Mouse (Mus musculus) small intestine, adult 2 months (tissue): ENCODE data around the gene Vps8. TPM values are rescaled to one million over a fixed set of nuclear protein-coding genes. Genes with fewer than 3 reads are reported as not detected.

ENCODE experiments used
- H3K27ac ChIP-seq: fragments of 200-500 bp; 2 replicates; pipeline ENCODE4 v1.5.1; 2012; ENCODE audit warnings: low read depth, low read length, control low read depth, inconsistent platforms; ENCODE audit not compliant: insufficient read depth
- H3K27me3 ChIP-seq: fragments of 200-500 bp; 2 replicates; pipeline ENCODE4 v1.6.1; 2012; ENCODE audit warnings: mild to moderate bottlenecking, moderate library complexity, low read length, inconsistent platforms; ENCODE audit not compliant: control insufficient read depth, insufficient read depth
- H3K36me3 ChIP-seq: fragments of 200-500 bp; 2 replicates; pipeline ENCODE4 v1.6.1; 2012; ENCODE audit warnings: mild to moderate bottlenecking, low read length, control low read depth, inconsistent platforms; ENCODE audit not compliant: control insufficient read depth, insufficient read depth
- H3K4me1 ChIP-seq: fragments of 200-500 bp; 2 replicates; pipeline ENCODE4 v1.6.1; 2012; ENCODE audit warnings: low read length, inconsistent platforms, mixed read lengths; ENCODE audit not compliant: control insufficient read depth, insufficient read depth, insufficient read length
- H3K4me3 ChIP-seq: fragments of 200-500 bp; 2 replicates; pipeline ENCODE4 v1.5.1; 2012; ENCODE audit warnings: low read depth, mild to moderate bottlenecking, control low read depth, inconsistent platforms, low read length, moderate library complexity
- CTCF ChIP-seq: fragments of 200-500 bp; IDR thresholded peaks from 2 replicates; pipeline ENCODE4 v1.5.1; 2012; ENCODE audit warnings: low read depth, mild to moderate bottlenecking, control low read depth, inconsistent platforms, low read length, moderate library complexity, mixed read lengths; ENCODE audit not compliant: insufficient replicate concordance, insufficient read length; ENCODE audit errors: extremely low read depth
- POLR2A ChIP-seq: fragments of 200-500 bp; IDR thresholded peaks from 2 replicates; pipeline ENCODE4 v1.6.1; 2012; ENCODE audit warnings: low read depth, mild to moderate bottlenecking, control low read depth, inconsistent platforms, low read length, moderate library complexity
- WGBS: fragments of 180-500 bp; shearing (Covaris S2); methylation state at CpG from one replicate; pipeline ENCODE4 v1.1.7; 2018; 5-methylcytosine and 5-hydroxymethylcytosine counted together
- polyA plus RNA-seq: library from polyadenylated mRNA; depleted of rRNA; stranded (reverse); fragments of >200 nt; gene quantifications from 2 replicates; pipeline ENCODE4 v1.2.3, GENCODE M21; 2012

The Vps8 gene
- polyA plus RNA-seq, 1 experiment: 8.8 TPM

- Histone ChIP-seq H3K4me3 (no peak overlapping the region), H3K27me3 (no peaks in the 10 kb centered on the region), H3K36me3 (no peaks in the 10 kb centered on the region), H3K27ac (no peak overlapping the region), H3K4me1 (no peaks in the 10 kb centered on the region)
- TF ChIP-seq CTCF: no peak
- no peak for TF ChIP-seq POLR2A
- 52% methylated on average over 8 of the region's 8 CpGs for WGBS
Measured at GRCm38 (mm10) chr16:21607021-21607650, 184.2 kb downstream of the Vps8 start.

DNA sequence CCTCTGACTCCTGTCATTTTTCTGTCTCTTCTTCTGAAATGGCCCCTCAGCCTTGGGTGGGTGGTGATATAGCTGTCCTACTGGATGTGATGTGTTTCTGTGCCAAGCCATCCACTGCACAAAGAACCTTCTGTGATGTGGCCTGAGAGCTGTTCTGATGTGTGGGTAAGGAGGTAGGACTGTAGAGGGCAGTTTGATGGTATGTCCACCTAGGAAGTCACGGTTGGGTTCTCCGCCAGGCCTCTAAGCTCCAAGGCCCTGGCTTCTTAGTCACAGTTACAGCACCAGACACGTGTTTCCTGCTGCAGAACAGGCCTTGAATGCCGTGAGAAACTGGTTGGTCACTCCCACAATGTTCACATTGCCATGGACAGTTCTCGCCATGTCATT lies 184.7 kb downstream of the Vps8 start:
- Histone ChIP-seq H3K4me1 (no peaks in the 10 kb centered on the region), H3K36me3 (no peaks in the 10 kb centered on the region), H3K4me3 (no peak overlapping the region), H3K27ac (no peak overlapping the region), H3K27me3 (no peaks in the 10 kb centered on the region)
- 74% methylated on average over 5 of the region's 5 CpGs for WGBS
- TF ChIP-seq POLR2A: no peak
- no peak for TF ChIP-seq CTCF

DNA sequence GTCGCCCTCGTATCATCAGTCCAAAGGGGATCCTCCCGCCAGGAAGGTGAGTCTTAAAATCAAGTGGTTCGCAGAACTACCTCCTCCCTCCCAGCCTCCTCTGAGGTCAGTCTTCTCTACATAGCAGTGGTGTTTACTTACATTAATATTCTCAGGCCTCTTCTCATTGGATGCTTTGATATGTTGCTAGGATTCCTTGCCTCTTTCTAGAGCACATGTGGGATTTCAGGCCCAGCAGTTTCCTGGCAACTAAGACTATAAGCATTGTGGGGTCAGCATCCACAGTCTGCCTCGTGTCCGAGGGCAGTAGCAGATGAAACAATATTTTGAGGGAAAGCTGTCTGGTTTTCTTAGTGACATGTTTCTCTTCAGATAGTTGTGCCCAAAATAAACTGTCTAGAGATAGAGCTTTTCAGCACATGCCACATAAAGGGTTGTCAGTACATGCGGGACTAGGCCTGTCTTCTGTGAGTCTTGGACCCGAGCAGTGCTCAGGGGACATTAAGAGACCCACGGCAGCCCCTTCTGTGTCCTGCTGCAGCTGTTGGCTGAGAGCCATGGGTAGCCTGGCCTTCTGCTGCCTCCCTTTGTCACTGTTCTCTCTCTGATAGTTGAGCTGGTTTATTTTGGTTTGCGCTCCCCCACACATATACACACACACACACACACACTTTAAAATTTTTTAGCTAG lies 185.4 kb downstream of the Vps8 start:
- no peaks in the 10 kb centered on the region for H3K4me1 ChIP-seq
- H3K36me3 ChIP-seq: no peaks in the 10 kb centered on the region
- H3K27me3 ChIP-seq: no peaks in the 10 kb centered on the region
- no peak overlapping the region for H3K4me3 ChIP-seq
- H3K27ac ChIP-seq: no peak overlapping the region
- 85% methylated on average over 10 of the region's 10 CpGs for WGBS
- TF ChIP-seq POLR2A (no peak), CTCF (no peak)

DNA sequence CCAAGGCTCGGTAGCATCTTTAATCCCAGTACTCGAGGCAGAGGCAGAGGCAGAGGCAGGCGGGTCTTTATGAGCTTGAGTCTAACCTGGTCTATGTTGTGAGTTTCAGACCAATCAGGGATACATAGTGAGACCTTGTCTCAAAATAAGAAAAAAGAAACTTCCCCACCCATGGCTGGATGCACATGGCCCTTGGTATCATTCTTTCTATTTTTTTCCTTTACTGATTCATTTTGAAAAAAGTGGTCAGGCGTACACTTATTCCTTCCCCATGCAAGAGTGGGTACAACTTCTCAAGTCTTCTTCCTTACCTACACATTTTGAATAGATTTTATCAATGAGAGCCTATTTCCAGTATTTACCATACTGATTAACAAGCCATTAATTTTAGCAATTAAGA lies 187.6 kb downstream of the Vps8 start:
- 91% methylated on average over 4 of the region's 4 CpGs for WGBS
- TF ChIP-seq POLR2A (no peak), CTCF (no peak)
- no peak overlapping the region for H3K27ac ChIP-seq
- no peaks in the 10 kb centered on the region for H3K36me3 ChIP-seq
- H3K27me3 ChIP-seq: no peaks in the 10 kb centered on the region
- H3K4me3 ChIP-seq: no peak overlapping the region
- H3K4me1 ChIP-seq: no peaks in the 10 kb centered on the region

- peak; percentile 65; the same call in 1 of the 2 replicates for TF ChIP-seq CTCF
- TF ChIP-seq POLR2A: no peak
- H3K27me3 ChIP-seq: no peaks in the 10 kb centered on the region
- no peaks in the 10 kb centered on the region for H3K4me1 ChIP-seq
- no peaks in the 10 kb centered on the region for H3K36me3 ChIP-seq
- H3K27ac ChIP-seq: no peak overlapping the region
- no peak overlapping the region for H3K4me3 ChIP-seq
- WGBS: 64% methylated on average over 7 of the region's 7 CpGs
Measured at GRCm38 (mm10) chr16:21615802-21616201, 192.9 kb downstream of the Vps8 start.

DNA sequence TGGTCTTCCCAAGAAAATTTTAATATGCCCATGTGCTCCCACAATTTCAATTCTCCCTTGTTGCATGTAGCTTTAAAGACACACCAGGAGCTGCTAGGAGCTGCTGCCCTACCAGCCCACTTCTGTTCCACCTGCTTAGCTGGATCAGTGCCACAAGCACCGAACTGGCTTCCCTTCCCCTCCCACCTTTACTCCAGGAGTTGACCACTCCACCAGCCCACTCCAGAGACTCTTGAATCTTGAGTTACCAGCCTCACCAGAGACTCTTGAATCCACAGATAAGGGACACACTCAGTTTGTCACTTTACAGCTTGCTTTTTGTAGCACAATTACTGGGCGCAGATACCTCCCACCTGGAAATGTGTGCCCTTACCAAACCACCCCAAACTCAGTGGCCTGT lies 197.7 kb downstream of the Vps8 start:
- H3K4me3 ChIP-seq: no peak overlapping the region
- TF ChIP-seq POLR2A (no peak), CTCF (no peak)
- H3K4me1 ChIP-seq: no peaks in the 10 kb centered on the region
- no peaks in the 10 kb centered on the region for H3K27me3 ChIP-seq
- WGBS: 59% methylated on average over 2 of the region's 2 CpGs
- H3K27ac ChIP-seq: no peak overlapping the region
- no peaks in the 10 kb centered on the region for H3K36me3 ChIP-seq

DNA sequence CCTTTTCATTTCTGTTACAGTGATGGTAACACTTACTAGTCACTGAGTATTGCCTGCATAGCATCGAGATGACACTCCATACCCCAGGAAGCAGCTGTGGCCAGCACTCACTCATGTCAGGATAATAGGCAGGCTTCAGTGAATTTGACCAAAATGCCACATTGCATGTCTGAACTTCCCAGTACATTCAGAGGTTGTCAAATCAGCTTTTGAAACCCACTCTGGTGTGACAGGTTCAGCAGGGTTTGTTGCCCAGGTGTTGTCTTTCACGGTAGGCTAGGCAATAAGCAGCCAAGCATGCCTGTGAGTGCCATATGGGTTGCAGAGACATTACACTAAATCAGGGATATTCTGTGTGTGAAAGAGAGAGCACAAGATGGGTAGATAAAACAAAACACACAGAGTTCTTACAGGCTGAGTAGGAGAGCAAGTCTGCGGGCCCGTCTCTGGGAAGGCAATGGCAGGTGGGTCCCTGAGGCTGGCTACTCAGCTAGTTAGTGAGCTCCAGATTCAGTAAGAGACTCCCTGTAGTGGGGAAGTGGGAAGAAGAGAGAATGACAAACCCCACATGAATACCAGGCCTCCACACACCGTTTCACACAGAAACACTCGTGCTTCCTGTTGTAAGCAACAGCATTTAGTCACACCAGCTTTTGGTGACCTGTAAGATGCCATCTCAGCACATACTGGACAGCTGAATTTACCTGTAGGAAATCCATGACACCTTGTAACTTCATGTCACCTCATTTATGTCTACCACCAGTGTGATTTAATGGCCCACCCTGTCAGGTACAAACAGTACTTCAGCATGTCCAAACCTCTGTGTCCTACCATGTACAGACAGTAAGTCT lies 203.1 kb downstream of the Vps8 start:
- no peaks in the 10 kb centered on the region for H3K4me1 ChIP-seq
- no peaks in the 10 kb centered on the region for H3K27me3 ChIP-seq
- TF ChIP-seq CTCF: no peak
- TF ChIP-seq POLR2A: no peak
- WGBS: 82% methylated on average over 6 of the region's 6 CpGs
- H3K4me3 ChIP-seq: no peak overlapping the region
- H3K27ac ChIP-seq: no peak overlapping the region
- H3K36me3 ChIP-seq: no peaks in the 10 kb centered on the region

DNA sequence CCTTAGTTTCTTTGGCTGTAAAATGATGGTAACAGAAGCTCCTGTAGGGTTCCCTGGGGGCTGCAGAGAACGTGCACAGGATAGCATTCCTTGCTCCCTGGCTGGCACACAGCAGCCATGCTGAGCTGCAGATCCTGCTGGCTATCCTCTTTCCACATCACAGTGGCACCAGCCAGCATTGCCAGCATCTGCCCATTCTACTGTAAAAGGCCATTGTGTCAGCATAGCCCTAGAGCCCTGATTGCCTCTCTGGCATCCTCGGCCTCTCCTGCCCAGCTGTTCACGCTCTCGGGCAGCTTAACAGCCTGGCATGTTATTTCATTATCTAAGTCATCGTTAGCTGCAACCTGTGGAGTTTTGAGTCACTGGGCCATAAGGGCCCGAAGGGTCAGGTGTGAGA lies 204.3 kb downstream of the Vps8 start:
- H3K27me3 ChIP-seq: no peaks in the 10 kb centered on the region
- 80% methylated on average over 6 of the region's 6 CpGs for WGBS
- H3K4me3 ChIP-seq: no peak overlapping the region
- TF ChIP-seq POLR2A (no peak), CTCF (no peak)
- H3K36me3 ChIP-seq: no peaks in the 10 kb centered on the region
- H3K27ac ChIP-seq: no peak overlapping the region
- H3K4me1 ChIP-seq: no peaks in the 10 kb centered on the region
